Mouse (Mus musculus): ENCODE measurements around the gene Prepl.

Gene Prepl

DNA sequence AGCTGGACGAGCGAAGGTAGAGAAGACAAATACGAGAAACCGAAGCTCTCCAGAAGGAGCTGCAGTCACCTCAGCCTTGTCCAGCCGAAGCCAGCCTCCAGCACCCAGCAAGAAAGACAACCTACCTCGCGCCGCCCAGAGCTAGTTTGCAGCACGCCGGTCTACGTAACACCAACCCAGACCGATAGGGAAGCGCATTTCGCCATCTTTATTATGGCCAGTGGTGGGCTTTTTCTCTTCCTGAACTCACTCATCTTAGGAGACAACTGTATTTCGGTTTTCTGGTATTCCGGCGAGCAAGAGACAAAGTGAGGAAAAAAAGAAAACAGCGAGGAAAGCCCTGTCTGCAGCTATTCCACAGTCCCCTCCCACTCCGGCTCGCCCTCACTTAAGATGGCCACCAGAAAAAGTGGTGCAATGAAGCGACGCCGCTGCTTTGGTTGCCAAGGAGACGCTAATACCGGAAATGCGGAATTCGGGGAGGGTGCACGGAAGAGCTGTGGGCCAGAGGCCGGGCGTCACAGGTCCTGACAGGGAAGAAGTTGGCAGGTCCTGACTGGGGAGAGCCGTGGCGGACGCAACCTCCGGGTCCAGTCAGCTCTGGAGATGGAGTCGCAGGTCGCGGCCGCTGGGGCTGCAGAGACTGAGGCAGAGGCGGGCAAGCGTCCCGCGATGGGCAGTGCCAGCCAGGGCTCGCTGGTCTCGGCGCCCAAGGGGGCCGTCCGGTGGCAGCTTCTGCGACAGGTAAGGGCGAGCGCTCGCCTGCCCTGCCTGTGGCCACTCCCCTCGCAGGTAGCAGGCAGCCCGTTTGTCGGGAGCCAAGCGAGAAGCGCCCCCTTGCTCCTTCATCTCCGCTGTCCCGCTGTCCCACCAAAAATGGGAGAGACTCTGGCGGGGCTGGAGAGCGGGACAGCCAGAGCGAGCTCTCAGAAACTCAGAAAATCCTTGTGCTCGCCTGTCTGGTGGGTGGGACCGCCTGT is at the start of gene Prepl, which contains the start of gene Camkmt:
Gene Prepl (minus strand): TSS at position 122 of the 980 bp plus-strand sequence.
Gene Camkmt (plus strand): TSS at position 433 of the 980 bp plus-strand sequence.
- peak; percentile 97 for DNase-seq

DNA sequence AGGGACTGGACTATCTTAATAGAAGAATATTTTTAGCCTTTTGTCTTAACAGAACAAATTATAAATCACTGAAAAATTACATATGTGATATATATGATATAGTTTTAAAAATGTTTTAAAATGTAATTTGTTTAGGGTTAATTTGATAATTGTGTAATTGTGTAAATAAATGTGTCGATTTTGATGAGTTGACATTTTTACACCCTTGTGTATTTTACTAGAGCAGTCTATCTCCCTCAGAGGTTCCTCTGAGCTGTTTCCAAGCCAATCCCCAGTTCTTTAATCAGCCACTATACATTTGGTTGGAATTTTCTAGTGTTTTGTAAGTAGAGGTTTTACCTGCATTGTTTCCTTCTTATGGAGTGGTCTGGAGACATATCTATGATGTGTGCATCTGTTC is 48.4 kb upstream of the Prepl start:
- DNase-seq: no peak

DNA sequence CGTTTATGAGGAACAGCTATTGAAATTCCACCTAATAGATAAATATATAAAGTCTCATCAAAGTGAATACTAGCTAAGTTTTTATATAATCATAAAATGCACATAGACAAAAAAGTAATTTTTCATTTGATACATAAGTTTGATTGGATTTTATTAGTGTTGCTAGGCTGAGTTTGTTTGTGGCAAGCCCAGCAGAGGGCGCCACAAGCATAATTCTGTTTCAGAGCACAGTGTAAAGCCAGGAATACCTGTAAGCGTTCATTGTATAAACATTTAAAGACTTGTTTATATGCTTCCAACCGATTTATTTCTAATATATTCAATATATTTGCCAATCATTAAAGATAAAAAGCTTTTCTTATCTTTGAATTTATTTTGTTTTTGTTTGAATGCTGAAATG is 26.6 kb upstream of the Prepl start:
- peak; percentile 46 for DNase-seq

DNA sequence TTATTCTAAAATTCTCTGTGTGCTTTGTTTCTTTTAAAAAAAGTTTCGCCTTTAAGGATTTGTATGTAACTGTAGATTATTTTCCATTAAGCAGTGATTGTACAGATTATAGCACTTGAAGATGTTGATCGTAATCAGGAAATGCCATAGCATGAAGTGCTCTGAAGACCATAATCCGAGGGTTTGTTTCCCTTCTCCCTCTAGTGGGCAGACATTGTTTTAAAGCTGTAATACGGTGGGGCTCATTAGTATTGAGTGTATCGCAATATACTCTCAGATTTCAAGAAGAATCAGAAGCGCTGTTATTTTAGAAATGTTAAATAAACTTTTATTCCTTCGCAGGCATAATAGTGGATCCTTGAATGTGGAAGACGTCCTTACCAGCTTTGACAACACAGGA is 23.4 kb upstream of the Prepl start:
- DNase-seq: no peak

DNA sequence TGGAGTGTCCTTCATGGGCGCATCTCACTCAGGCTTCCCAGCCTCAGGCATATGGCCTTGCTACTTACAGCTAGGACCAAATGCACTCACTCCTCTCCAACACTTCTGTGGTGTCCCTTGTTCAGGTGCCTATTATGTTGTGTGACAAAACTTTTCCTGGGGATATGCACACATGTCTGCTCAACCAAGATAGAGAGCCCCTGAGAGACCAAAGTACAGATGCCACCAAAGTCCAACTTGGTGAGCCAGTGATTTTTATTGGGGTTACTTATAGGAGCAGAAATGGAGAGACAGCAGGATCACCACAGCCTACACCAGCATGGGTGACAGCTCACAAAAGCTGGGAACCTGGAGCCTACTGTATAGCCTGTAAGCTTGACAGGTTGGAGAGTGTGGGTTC is 20.6 kb upstream of the Prepl start:
- DNase-seq: no peak

DNA sequence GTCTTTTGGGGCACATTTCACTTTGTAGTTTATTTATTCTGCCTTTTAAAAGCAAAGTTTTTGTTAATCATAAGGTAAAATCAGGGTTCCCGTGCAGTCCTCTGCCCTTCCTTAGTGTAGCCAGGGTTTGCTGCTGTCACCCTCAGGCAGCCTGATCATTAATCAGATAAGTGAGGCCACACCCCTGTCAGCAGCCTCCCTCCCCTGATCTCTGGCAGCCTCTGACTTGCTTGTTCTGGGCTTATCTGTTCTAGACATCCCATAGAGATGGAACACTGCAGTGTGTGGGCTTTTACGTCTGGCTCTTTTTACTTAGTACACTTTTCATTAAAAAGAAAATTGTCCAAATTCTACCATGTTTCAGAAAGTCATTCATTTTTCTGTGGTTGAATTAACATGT is 13.3 kb upstream of the Prepl start:
- DNase-seq: no peak

DNA sequence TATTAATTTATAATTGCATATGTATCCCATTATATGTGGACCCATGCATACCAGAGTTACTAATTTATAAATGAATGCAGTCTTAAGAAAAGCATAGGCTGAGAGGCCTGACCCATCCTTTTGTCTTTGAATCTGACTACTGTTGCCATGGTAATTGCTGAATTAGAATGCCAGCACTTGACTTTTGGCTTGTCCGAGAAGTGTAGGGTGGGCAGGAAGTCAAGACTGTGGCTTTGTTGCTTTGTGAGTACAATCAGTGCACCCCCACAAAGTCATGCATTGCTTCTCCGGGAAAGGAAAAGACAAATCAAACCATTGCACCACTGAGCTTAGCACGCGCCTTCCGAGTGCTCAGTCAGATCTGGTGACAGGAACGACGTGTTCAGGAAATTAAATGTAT is 11.7 kb upstream of the Prepl start:
- DNase-seq: no peak

DNA sequence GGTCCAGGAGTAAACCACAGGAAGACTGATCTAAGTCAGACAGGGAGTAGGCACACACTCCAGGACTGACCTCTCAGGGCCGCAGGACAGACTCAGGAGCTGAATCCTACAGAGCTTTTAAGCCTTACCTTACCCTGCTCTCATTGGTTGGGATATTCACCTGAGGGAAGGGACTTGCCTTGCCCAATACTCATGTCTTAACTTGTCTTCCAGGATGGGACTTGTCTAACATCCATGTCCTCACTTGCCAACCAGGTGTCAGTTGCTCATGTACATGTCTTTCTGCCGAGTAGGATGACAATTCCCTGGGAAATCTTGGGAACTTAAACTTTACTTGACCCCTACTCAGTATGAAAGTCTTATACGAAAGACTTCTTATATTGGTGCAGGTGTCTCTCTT is 10.2 kb upstream of the Prepl start:
- DNase-seq: no peak

DNA sequence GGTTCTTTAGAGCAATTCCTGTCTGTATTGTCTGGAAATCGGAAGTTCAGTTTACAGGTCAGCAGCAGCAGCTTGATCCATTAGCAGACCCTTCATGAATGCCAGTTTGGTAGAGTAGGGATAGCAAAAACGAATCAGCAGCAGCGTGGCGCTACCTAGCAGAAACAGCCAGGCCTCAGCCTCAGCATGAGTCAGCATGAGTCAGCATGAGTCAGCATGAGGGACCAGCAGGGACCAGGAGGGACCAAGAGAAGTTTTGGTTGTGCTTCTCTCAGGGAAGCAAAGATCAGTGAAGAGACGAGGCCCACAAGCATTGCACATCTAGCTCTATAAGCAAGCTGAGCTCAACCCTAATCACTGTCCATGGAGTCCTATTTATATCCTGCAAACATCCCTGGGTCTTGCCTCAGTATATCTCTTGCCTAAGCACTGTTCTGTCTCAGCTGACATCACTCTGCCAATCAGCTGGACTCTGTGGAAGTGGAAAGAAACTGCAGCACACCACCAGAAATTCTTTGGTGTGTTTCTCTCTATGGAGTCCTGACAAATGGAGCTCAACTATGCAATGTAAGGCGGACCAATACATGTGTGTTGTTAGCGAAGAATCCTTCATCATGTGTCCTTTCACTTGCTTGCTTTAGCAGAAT is 8.8 kb upstream of the Prepl start:
- DNase-seq: no peak

- DNase-seq: no peak
These were observed 6.4 kb upstream of the Prepl start for GRCm38 (mm10) chr17:85096396-85096795.

DNA sequence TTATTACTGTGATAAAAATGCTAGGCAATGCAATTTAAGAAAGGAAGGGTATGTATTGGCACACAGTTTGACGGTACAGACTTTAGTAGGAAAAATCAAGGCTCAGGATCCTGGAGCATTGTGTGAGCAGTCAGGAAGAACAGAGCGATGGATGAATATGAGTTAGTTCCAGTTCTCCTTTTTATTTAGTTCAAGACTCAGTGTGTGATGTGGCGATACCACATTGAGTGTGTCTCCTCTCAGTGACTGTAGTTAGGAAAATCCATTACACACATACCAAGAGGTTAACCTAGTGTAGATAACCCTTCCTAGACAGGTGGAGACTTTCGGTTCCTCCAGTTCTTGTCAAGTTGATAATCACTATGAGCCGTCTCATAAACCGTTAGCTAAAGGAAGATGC is 1.7 kb upstream of the Prepl start:
- no peak for DNase-seq

GRCm38 (mm10) chr17:85089621-85090020 is 420 bp downstream of the Prepl start:
- DNase-seq: no peak

- peak; percentile 32 for DNase-seq
These were observed 1.0 kb downstream of the Prepl start for GRCm38 (mm10) chr17:85089011-85089410.

DNA sequence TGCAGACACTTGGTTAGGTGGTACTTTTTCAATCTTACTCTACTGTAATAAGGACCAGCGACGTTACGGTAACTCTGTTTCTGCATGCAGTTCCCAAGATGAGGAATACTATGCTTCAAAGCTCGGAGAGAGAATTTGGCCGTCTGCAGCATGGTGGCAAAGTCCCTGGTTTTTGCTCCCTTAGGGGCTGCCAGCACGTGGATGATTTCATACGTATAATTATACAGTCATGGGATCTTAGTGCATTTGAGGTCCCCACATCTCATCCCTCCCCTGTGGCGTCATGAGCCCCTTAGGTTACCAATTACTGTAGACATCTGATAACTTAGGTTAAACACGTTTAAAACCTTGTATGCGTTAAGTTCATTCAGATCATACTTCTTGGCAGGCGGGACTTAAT is 1.6 kb downstream of the Prepl start:
- no peak for DNase-seq

DNA sequence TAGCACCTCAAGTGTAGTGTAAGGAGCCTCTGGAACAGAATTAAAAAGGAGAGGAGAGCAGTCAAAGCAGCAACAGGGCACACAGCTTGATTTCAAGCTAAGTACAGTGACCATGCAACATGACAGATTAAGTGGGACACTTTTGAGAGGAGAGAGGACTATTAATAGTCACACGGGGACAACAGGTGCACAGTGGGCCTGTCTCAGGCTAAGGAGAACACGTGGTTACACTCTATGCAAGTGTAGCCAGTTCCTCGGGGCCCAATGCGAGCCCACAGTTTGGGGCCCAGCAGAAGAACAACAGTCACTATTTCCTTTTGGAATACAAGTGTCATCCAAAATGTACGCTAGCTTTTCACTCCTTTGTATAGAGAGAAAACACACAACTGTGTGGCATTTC is 2.5 kb downstream of the Prepl start:
- DNase-seq: peak; percentile 55

DNA sequence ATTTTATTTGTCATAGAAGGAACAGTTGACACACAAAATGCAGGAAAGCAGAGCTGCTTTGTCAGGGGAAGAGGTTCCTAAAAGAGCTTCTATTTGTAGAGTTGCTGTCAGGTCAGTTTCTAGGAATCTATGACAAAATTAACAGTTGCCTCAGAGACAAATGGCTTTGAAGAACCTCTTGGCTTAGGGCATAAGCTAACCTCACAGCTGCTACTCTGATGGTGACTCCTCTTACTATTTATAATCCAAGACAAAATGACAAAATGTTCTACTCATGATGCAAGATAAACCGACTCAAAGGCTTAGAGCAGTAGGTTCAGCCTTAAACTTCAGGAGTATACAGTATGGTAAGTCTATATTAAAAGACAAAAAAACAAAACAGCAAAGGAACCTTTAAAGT is 3.5 kb downstream of the Prepl start:
- no peak for DNase-seq

- no peak for DNase-seq
These were observed 4.7 kb downstream of the Prepl start for GRCm38 (mm10) chr17:85085335-85085734.

GRCm38 (mm10) chr17:85080781-85081180 is 9.3 kb downstream of the Prepl start:
- DNase-seq: no peak

DNA sequence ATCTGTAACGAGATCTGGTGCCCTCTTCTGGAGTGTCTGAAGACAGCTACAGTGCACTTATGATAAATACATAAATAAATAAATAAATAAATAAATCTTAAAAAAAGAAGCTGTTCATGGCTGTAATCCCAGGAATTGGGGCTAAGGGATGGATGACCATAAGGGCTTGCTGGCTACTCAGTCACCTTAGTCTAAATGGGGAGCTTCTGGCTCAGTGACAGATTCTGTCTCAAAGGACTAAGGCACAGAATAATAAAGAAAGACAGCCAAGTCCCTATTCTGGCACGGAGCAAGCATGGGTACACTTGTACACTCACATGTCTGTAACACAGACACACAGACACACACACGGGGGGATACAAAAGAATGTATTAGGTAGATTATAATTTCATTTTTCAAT is 10.8 kb downstream of the Prepl start:
- no peak for DNase-seq

DNA sequence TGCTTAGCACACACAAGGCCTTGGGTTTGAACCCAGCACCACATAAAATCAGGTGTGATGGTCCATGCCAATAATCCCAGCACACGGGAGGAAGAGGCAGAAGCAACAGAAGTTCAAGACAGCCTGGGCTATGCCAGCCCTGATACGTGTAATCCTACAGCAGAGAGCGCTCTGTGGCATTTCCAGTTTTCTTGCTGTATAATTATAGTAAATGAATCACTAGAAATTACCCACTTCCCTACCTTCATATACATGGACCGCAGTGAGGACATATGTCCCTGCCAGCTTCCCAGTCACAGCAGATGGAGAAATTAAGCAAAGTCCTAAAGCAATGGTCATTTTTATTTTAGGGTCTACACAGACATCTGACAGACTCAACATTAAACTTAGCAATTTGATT is 16.0 kb downstream of the Prepl start:
- DNase-seq: no peak

DNA sequence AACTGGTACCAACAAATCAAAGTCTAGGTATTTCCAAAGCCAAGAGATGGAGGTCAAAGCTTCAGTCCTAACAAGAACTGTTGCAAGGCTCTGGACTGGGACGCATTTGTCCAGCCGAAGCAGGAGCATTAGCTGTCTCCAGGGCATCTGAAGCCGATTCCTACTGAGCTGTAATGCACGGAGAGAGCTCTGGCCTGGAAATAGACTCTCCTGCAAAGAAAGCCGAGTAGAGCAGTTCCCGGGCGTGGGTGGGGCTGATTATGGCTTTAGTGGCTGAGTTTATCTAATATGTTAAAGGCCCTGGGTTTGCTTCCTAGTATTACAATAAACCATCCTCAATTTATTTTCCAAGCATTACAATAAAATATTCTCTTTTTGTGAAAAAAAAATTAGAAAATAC is 16.8 kb downstream of the Prepl start:
- no peak for DNase-seq

GRCm38 (mm10) chr17:85072383-85072782 is 17.7 kb downstream of the Prepl start:
- DNase-seq: no peak

- DNase-seq: no peak
These were observed 18.8 kb downstream of the Prepl start for GRCm38 (mm10) chr17:85071088-85071775.

DNA sequence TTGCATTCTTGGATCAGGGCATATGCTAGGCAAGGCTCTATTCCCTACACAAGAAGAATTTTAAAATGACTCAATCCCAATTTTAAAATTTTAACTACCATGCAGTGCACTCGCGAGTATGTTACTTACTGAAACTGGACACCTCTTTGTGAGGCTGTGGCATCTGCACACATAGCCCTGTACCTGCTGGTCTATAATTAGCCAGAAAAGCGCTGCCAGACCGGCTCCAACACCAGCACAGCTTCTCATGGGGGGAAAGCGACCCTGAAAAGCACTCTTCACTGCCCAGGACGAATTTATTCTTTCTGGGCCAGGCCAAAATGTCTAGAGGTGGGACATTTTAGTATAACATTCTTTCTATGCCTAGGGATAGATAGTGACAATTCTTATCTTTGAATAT is 19.4 kb downstream of the Prepl start:
- DNase-seq: no peak
